Mouse (Mus musculus): ENCODE data around the gene Igfbp3. TPM values are rescaled to one million over a fixed set of nuclear protein-coding genes. Genes with fewer than 3 reads are reported as not detected.

Gene Igfbp3
- polyA plus RNA-seq, 1 experiment from 2014 or later: 73.0 TPM

GRCm38 (mm10) chr11:7178724-7179123 is 35.0 kb downstream of the Igfbp3 start:
- H3K36me3 ChIP-seq (ENCODE audit: control insufficient read depth, insufficient read depth, low read length): no peaks in the 10 kb centered on the region
- no peak overlapping the region for H3K4me2 ChIP-seq (ENCODE audit: low read depth, severe bottlenecking)
- DNase-seq (ENCODE audit: low spot score) (no peak), ATAC-seq (ENCODE audit: insufficient number of reproducible peaks, low FRiP score, low TSS enrichment, low read depth) (no peak)
- no peaks in the 10 kb centered on the region for H3K9me3 ChIP-seq (ENCODE audit: control insufficient read depth, low read length)
- H3K9ac ChIP-seq (ENCODE audit: low read length): no peak overlapping the region
- H3K27me3 ChIP-seq (ENCODE audit: control insufficient read depth, insufficient read depth, low read length): no peaks in the 10 kb centered on the region
- no peaks in the 10 kb centered on the region for H3K4me1 ChIP-seq (ENCODE audit: control insufficient read depth, insufficient read depth, low read length)
- H3K27ac ChIP-seq (replicated peaks; ENCODE audit: low read depth, low read length): no peak overlapping the region
- 76% methylated on average over 4 of the region's 4 CpGs for WGBS
- no peak overlapping the region for H3K4me3 ChIP-seq (ENCODE audit: low read depth, low read length)

- Histone ChIP-seq H3K27ac (replicated peaks; ENCODE audit: low read depth, low read length) (no peak overlapping the region), H3K9me3 (ENCODE audit: control insufficient read depth, low read length) (no peaks in the 10 kb centered on the region), H3K4me3 (ENCODE audit: low read depth, low read length) (no peak overlapping the region), H3K27me3 (ENCODE audit: control insufficient read depth, insufficient read depth, low read length) (no peaks in the 10 kb centered on the region), H3K9ac (ENCODE audit: low read length) (no peak overlapping the region), H3K4me2 (ENCODE audit: low read depth, severe bottlenecking) (no peak overlapping the region), H3K4me1 (ENCODE audit: control insufficient read depth, insufficient read depth, low read length) (no peaks in the 10 kb centered on the region), H3K36me3 (ENCODE audit: control insufficient read depth, insufficient read depth, low read length) (no peaks in the 10 kb centered on the region)
- 84% methylated on average over 6 of the region's 6 CpGs for WGBS
- no peak for DNase-seq (ENCODE audit: low spot score)
- ATAC-seq (ENCODE audit: insufficient number of reproducible peaks, low FRiP score, low TSS enrichment, low read depth): no peak
Observed at GRCm38 (mm10) chr11:7173664-7174063, 40.1 kb downstream of the Igfbp3 start.

GRCm38 (mm10) chr11:7169645-7170044 is 44.1 kb downstream of the Igfbp3 start:
- ATAC-seq (ENCODE audit: insufficient number of reproducible peaks, low FRiP score, low TSS enrichment, low read depth): no peak
- H3K4me2 ChIP-seq (ENCODE audit: low read depth, severe bottlenecking): no peak overlapping the region
- no peaks in the 10 kb centered on the region for H3K36me3 ChIP-seq (ENCODE audit: control insufficient read depth, insufficient read depth, low read length)
- WGBS: 95% methylated on average over 1 of the region's 1 CpGs
- no peaks in the 10 kb centered on the region for H3K9me3 ChIP-seq (ENCODE audit: control insufficient read depth, low read length)
- no peak for DNase-seq (ENCODE audit: low spot score)
- no peak overlapping the region for H3K4me3 ChIP-seq (ENCODE audit: low read depth, low read length)
- H3K27ac ChIP-seq (replicated peaks; ENCODE audit: low read depth, low read length): no peak overlapping the region
- H3K27me3 ChIP-seq (ENCODE audit: control insufficient read depth, insufficient read depth, low read length): no peaks in the 10 kb centered on the region
- H3K4me1 ChIP-seq (ENCODE audit: control insufficient read depth, insufficient read depth, low read length): no peaks in the 10 kb centered on the region
- no peak overlapping the region for H3K9ac ChIP-seq (ENCODE audit: low read length)

GRCm38 (mm10) chr11:7164416-7164815 is 49.3 kb downstream of the Igfbp3 start:
- 88% methylated on average over 4 of the region's 4 CpGs for WGBS

GRCm38 (mm10) chr11:7161502-7162174 is 52.1 kb downstream of the Igfbp3 start:
- Histone ChIP-seq H3K27ac (replicated peaks; ENCODE audit: low read depth, low read length) (no peak overlapping the region), H3K9me3 (ENCODE audit: control insufficient read depth, low read length) (no peaks in the 10 kb centered on the region), H3K27me3 (ENCODE audit: control insufficient read depth, insufficient read depth, low read length) (no peaks in the 10 kb centered on the region), H3K4me2 (ENCODE audit: low read depth, severe bottlenecking) (no peak overlapping the region), H3K36me3 (ENCODE audit: control insufficient read depth, insufficient read depth, low read length) (no peaks in the 10 kb centered on the region), H3K4me3 (ENCODE audit: low read depth, low read length) (no peak overlapping the region), H3K4me1 (ENCODE audit: control insufficient read depth, insufficient read depth, low read length) (no peaks in the 10 kb centered on the region), H3K9ac (ENCODE audit: low read length) (no peak overlapping the region)
- DNase-seq (ENCODE audit: low spot score) (peak; percentile 53), ATAC-seq (ENCODE audit: insufficient number of reproducible peaks, low FRiP score, low TSS enrichment, low read depth) (no peak)
- 81% methylated on average over 8 of the region's 8 CpGs for WGBS

More at GRCm38 (mm10) chr11:7164416-7164815, 49.3 kb downstream of the Igfbp3 start:
- DNase-seq (ENCODE audit: low spot score) (no peak), ATAC-seq (ENCODE audit: insufficient number of reproducible peaks, low FRiP score, low TSS enrichment, low read depth) (no peak)
- Histone ChIP-seq H3K36me3 (ENCODE audit: control insufficient read depth, insufficient read depth, low read length) (no peaks in the 10 kb centered on the region), H3K4me2 (ENCODE audit: low read depth, severe bottlenecking) (no peak overlapping the region), H3K27ac (replicated peaks; ENCODE audit: low read depth, low read length) (no peak overlapping the region), H3K9ac (ENCODE audit: low read length) (no peak overlapping the region), H3K9me3 (ENCODE audit: control insufficient read depth, low read length) (no peaks in the 10 kb centered on the region), H3K4me1 (ENCODE audit: control insufficient read depth, insufficient read depth, low read length) (no peaks in the 10 kb centered on the region), H3K4me3 (ENCODE audit: low read depth, low read length) (no peak overlapping the region), H3K27me3 (ENCODE audit: control insufficient read depth, insufficient read depth, low read length) (no peaks in the 10 kb centered on the region)

GRCm38 (mm10) chr11:7160637-7161101 is 53.1 kb downstream of the Igfbp3 start:
- ATAC-seq (ENCODE audit: insufficient number of reproducible peaks, low FRiP score, low TSS enrichment, low read depth): no peak
- DNase-seq (ENCODE audit: low spot score): no peak
- no peak overlapping the region for H3K27ac ChIP-seq (replicated peaks; ENCODE audit: low read depth, low read length)

GRCm38 (mm10) chr11:7160146-7160545 is 53.6 kb downstream of the Igfbp3 start:
- Histone ChIP-seq H3K36me3 (ENCODE audit: control insufficient read depth, insufficient read depth, low read length) (no peaks in the 10 kb centered on the region), H3K4me3 (ENCODE audit: low read depth, low read length) (no peak overlapping the region), H3K9me3 (ENCODE audit: control insufficient read depth, low read length) (no peaks in the 10 kb centered on the region), H3K4me2 (ENCODE audit: low read depth, severe bottlenecking) (no peak overlapping the region), H3K9ac (ENCODE audit: low read length) (no peak overlapping the region), H3K27ac (replicated peaks; ENCODE audit: low read depth, low read length) (no peak overlapping the region), H3K27me3 (ENCODE audit: control insufficient read depth, insufficient read depth, low read length) (no peaks in the 10 kb centered on the region), H3K4me1 (ENCODE audit: control insufficient read depth, insufficient read depth, low read length) (no peaks in the 10 kb centered on the region)
- 85% methylated on average over 6 of the region's 6 CpGs for whole genome bisulfite sequencing
- no peak for ATAC-seq (ENCODE audit: insufficient number of reproducible peaks, low FRiP score, low TSS enrichment, low read depth)
- no peak for DNase-seq (ENCODE audit: low spot score)

More at GRCm38 (mm10) chr11:7160637-7161101, 53.1 kb downstream of the Igfbp3 start:
- H3K4me2 ChIP-seq (ENCODE audit: low read depth, severe bottlenecking): no peak overlapping the region
- H3K27me3 ChIP-seq (ENCODE audit: control insufficient read depth, insufficient read depth, low read length): no peaks in the 10 kb centered on the region
- H3K4me1 ChIP-seq (ENCODE audit: control insufficient read depth, insufficient read depth, low read length): no peaks in the 10 kb centered on the region
- H3K4me3 ChIP-seq (ENCODE audit: low read depth, low read length): no peak overlapping the region
- no peaks in the 10 kb centered on the region for H3K9me3 ChIP-seq (ENCODE audit: control insufficient read depth, low read length)
- WGBS: 81% methylated on average over 4 of the region's 4 CpGs
- no peaks in the 10 kb centered on the region for H3K36me3 ChIP-seq (ENCODE audit: control insufficient read depth, insufficient read depth, low read length)
- no peak overlapping the region for H3K9ac ChIP-seq (ENCODE audit: low read length)

- Histone ChIP-seq H3K36me3 (ENCODE audit: control insufficient read depth, insufficient read depth, low read length) (no peaks in the 10 kb centered on the region), H3K9ac (ENCODE audit: low read length) (no peak overlapping the region), H3K4me2 (ENCODE audit: low read depth, severe bottlenecking) (no peak overlapping the region), H3K27ac (replicated peaks; ENCODE audit: low read depth, low read length) (no peak overlapping the region), H3K4me1 (ENCODE audit: control insufficient read depth, insufficient read depth, low read length) (no peaks in the 10 kb centered on the region), H3K9me3 (ENCODE audit: control insufficient read depth, low read length) (no peaks in the 10 kb centered on the region), H3K27me3 (ENCODE audit: control insufficient read depth, insufficient read depth, low read length) (no peaks in the 10 kb centered on the region), H3K4me3 (ENCODE audit: low read depth, low read length) (no peak overlapping the region)
- DNase-seq (ENCODE audit: low spot score) (no peak), ATAC-seq (ENCODE audit: insufficient number of reproducible peaks, low FRiP score, low TSS enrichment, low read depth) (no peak)
- WGBS: 90% methylated on average over 6 of the region's 6 CpGs
Observed at GRCm38 (mm10) chr11:7158196-7158595, 55.5 kb downstream of the Igfbp3 start.

GRCm38 (mm10) chr11:7156427-7156826 is 57.3 kb downstream of the Igfbp3 start:
- Histone ChIP-seq H3K4me3 (ENCODE audit: low read depth, low read length) (no peak overlapping the region), H3K4me2 (ENCODE audit: low read depth, severe bottlenecking) (no peak overlapping the region), H3K9me3 (ENCODE audit: control insufficient read depth, low read length) (no peaks in the 10 kb centered on the region), H3K4me1 (ENCODE audit: control insufficient read depth, insufficient read depth, low read length) (no peaks in the 10 kb centered on the region), H3K9ac (ENCODE audit: low read length) (no peak overlapping the region), H3K27ac (replicated peaks; ENCODE audit: low read depth, low read length) (no peak overlapping the region), H3K27me3 (ENCODE audit: control insufficient read depth, insufficient read depth, low read length) (no peaks in the 10 kb centered on the region), H3K36me3 (ENCODE audit: control insufficient read depth, insufficient read depth, low read length) (no peaks in the 10 kb centered on the region)
- no peak for ATAC-seq (ENCODE audit: insufficient number of reproducible peaks, low FRiP score, low TSS enrichment, low read depth)
- no peak for DNase-seq (ENCODE audit: low spot score)
- WGBS: 64% methylated on average over 4 of the region's 4 CpGs

Data from limb, embryonic 11.5 days (tissue).